Mouse (Mus musculus) kidney, adult 8-10 months (tissue): ENCODE results near the gene Gm21560.
"Not testable (repeated sequence)": the region's sequence is repeated elsewhere in the genome, so short reads cannot be mapped to it uniquely, and the experiment has no call there.

ENCODE experiments used
- DNase-seq, 2 experiments: peaks; one replicate each; pipeline ENCODE4 v3.0.0; 2022

The Gm21560 gene

GRCm38 (mm10) chr14:6219192-6219591 is at the start of gene Gm21560:
Gene Gm21560 (minus strand): TSS chr14:6219292.
- DNase-seq, result not testable (repeated sequence)

- DNase-seq, result not testable (repeated sequence)
Measured at GRCm38 (mm10) chr14:6163538-6163937, 55.6 kb downstream of the Gm21560 start.

GRCm38 (mm10) chr14:6161085-6161484 is 58.0 kb downstream of the Gm21560 start:
- DNase-seq, result not testable (repeated sequence)
